Mouse (Mus musculus): ENCODE measurements around the gene Tspan13.

The Tspan13 gene

DNA sequence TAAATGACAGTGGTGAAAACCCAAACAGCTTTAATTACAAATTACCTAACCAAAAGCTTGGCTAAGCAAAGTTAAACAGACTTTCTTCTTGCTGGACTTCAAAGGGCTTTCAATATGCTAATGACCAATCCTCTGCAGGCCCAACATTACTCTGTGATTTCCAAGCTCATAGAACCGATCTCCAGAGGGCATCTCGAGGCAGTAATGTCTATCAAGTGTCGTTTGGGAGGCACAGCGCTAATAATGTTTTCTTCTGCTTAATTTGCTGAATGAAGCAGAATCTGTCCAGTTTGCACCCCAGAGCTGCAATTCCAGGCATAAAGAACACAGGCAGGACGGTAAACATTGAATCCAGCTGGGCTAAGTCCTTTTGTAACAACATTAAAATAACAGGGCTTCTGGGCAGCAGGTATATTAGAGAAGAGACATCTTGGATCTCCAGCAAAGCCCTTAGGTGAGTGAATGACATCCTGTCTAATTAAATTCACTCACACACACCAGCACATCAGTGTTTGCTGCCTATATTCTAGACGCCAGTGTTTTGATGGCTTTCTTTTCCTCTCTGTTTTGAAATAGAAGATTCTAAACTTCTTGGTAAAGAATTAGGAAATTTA is 64.6 kb downstream of the Tspan13 start:
- no peak for DNase-seq (ENCODE audit: low spot score in 2 of 2)

GRCm38 (mm10) chr12:35975898-35976297 is 66.4 kb downstream of the Tspan13 start:
- DNase-seq (ENCODE audit: low spot score in 2 of 2) = no peak

DNA sequence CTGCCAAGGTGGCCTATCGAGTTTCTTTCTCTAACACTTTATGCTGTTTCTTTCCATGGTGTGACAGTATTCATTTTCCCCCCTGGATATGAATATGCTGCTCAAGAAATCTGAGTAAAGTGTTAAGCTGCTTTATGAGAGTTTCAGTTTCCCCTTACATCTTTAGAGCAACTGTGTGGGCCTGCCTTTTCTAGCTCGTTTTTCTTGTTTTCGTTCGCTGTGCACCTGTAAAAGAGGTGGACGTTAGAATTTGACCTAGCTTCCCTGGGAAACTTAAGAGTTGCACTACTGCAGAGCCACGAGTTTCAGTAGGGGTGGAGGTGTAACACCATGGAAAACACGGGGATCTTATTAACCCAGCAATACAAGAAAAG is 75.5 kb downstream of the Tspan13 start:
- DNase-seq (ENCODE audit: low spot score in 2 of 2) = no peak

GRCm38 (mm10) chr12:35966098-35966767 is 76.1 kb downstream of the Tspan13 start:
- DNase-seq (ENCODE audit: low spot score in 2 of 2) = no peak

All from heart, adult 9 months (tissue).